Mouse (Mus musculus): ENCODE measurements at regions not wholly inside any gene's neighbourhood (a gene's known extent, or its start where the extent isn't known, plus 50 kb on each side); places are given as distances from the start of the nearest gene placed in this dataset.
A peak's percentile ranks its signal among the peaks of the same experiment; 100 is the strongest.

GRCm38 (mm10) chr6:84514623-84515022, 79.1 kb downstream of the Cyp26b1 start:
- intact Hi-C loops (cut with DNase I), result no loop called here
- peak in 1 of 2 experiments; percentile 7 for DNase-seq

GRCm38 (mm10) chr6:84508598-84508997, 85.1 kb downstream of the Cyp26b1 start:
- intact Hi-C loops (cut with DNase I), result no loop called here
- no peak for DNase-seq

GRCm38 (mm10) chr6:84506675-84507074, 87.0 kb downstream of the Cyp26b1 start:
- no peak for DNase-seq
- intact Hi-C loops (cut with DNase I), result loop anchor here (2.0 kb wide), 1 partner anchor 84 kb away; no protein-coding TSS in a partner anchor

- DNase-seq, result no peak
- intact Hi-C loops (cut with DNase I), result no loop called here
Measured at GRCm38 (mm10) chr6:84500255-84500886, 93.3 kb downstream of the Cyp26b1 start.

- intact Hi-C loops (cut with DNase I), result no loop called here
- no peak for DNase-seq
Measured at GRCm38 (mm10) chr6:84498076-84498475, 95.6 kb downstream of the Cyp26b1 start.

- intact Hi-C loops (cut with DNase I), result no loop called here
- no peak for DNase-seq
Measured at GRCm38 (mm10) chr6:84493676-84494075, 100.0 kb downstream of the Cyp26b1 start.

GRCm38 (mm10) chr6:84493169-84493568, 100.5 kb downstream of the Cyp26b1 start:
- no peak for DNase-seq
- intact Hi-C loops (cut with DNase I), result no loop called here

GRCm38 (mm10) chr6:84492594-84492993, 101.1 kb downstream of the Cyp26b1 start:
- no peak for DNase-seq
- intact Hi-C loops (cut with DNase I), result no loop called here

- intact Hi-C loops (cut with DNase I), result no loop called here
- DNase-seq, result no peak
Measured at GRCm38 (mm10) chr6:84491106-84491505, 102.6 kb downstream of the Cyp26b1 start.

- DNase-seq, result no peak
- intact Hi-C loops (cut with DNase I), result no loop called here
Measured at GRCm38 (mm10) chr6:84481205-84481604, 112.5 kb downstream of the Cyp26b1 start.

- no peak for DNase-seq
- intact Hi-C loops (cut with DNase I), result no loop called here
Measured at GRCm38 (mm10) chr6:84477072-84477471, 116.6 kb downstream of the Cyp26b1 start.

- intact Hi-C loops (cut with DNase I), result no loop called here
- peak in 1 of 2 experiments; percentile 26 for DNase-seq
Measured at GRCm38 (mm10) chr6:84476466-84476865, 117.2 kb downstream of the Cyp26b1 start.

- DNase-seq, result no peak
- intact Hi-C loops (cut with DNase I), result loop anchor here (5.0 kb wide), 3 partner anchors 48 to 378 kb away; no protein-coding TSS in a partner anchor
Measured at GRCm38 (mm10) chr6:84474835-84475234, 118.9 kb downstream of the Cyp26b1 start.

GRCm38 (mm10) chr6:84473171-84473570, 120.5 kb downstream of the Cyp26b1 start:
- DNase-seq, result no peak
- intact Hi-C loops (cut with DNase I), result loop anchor here (5.0 kb wide), 3 partner anchors 46 to 376 kb away; no protein-coding TSS in a partner anchor

GRCm38 (mm10) chr6:84472287-84472686, 121.4 kb downstream of the Cyp26b1 start:
- intact Hi-C loops (cut with DNase I), result loop anchor here (5.0 kb wide), 3 partner anchors 45 to 375 kb away; no protein-coding TSS in a partner anchor
- DNase-seq, result no peak

GRCm38 (mm10) chr6:84467319-84467718, 126.4 kb downstream of the Cyp26b1 start:
- DNase-seq, result no peak
- intact Hi-C loops (cut with DNase I), result loop anchor here (5.0 kb wide), 1 partner anchor 60 kb away; no protein-coding TSS in a partner anchor

GRCm38 (mm10) chr6:84466223-84466622, 127.5 kb downstream of the Cyp26b1 start:
- no peak for DNase-seq
- intact Hi-C loops (cut with DNase I), result loop anchor here (5.0 kb wide), 1 partner anchor 59 kb away; no protein-coding TSS in a partner anchor

GRCm38 (mm10) chr6:84465596-84465995, 128.1 kb downstream of the Cyp26b1 start:
- no peak for DNase-seq
- intact Hi-C loops (cut with DNase I), result loop anchor here (5.0 kb wide), 1 partner anchor 58 kb away; no protein-coding TSS in a partner anchor

- DNase-seq, result no peak
- intact Hi-C loops (cut with DNase I), result no loop called here
Measured at GRCm38 (mm10) chr6:84463592-84464367, 129.9 kb downstream of the Cyp26b1 start.

GRCm38 (mm10) chr6:84456803-84457202, 136.9 kb downstream of the Cyp26b1 start:
- intact Hi-C loops (cut with DNase I), result no loop called here
- no peak for DNase-seq

- intact Hi-C loops (cut with DNase I), result no loop called here
- no peak for DNase-seq
Measured at GRCm38 (mm10) chr6:84445093-84445492, 148.6 kb downstream of the Cyp26b1 start.

- DNase-seq, result no peak
- intact Hi-C loops (cut with DNase I), result no loop called here
Measured at GRCm38 (mm10) chr6:84442667-84443066, 151.0 kb downstream of the Cyp26b1 start.
